Mouse (Mus musculus): ENCODE measurements around the gene Slc9a8. TPM values are rescaled to one million over a fixed set of nuclear protein-coding genes. Genes with fewer than 3 reads are reported as not detected.

Gene Slc9a8
- polyA plus RNA-seq, 1 experiment from 2014 or later = 20.7 TPM

- 90% methylated on average over 9 of the region's 9 CpGs for WGBS
- H3K4me3 ChIP-seq (ENCODE audit: low read length) = no peak overlapping the region
Measured at GRCm38 (mm10) chr2:167512365-167512764, 90.9 kb downstream of the Slc9a8 start.

GRCm38 (mm10) chr2:167512970-167513369, 91.5 kb downstream of the Slc9a8 start:
- no peak overlapping the region for H3K9ac ChIP-seq (replicated peaks; ENCODE audit: low read length)
- no peaks in the 10 kb centered on the region for H3K27me3 ChIP-seq (ENCODE audit: insufficient read depth, low read length)
- H3K4me3 ChIP-seq (ENCODE audit: low read length) = no peak overlapping the region
- H3K4me1 ChIP-seq (ENCODE audit: insufficient read depth, low read length) = no peaks in the 10 kb centered on the region
- no peak for ATAC-seq (ENCODE audit: low FRiP score, low TSS enrichment)
- H3K4me2 ChIP-seq (replicated peaks; ENCODE audit: low read depth, low read length) = no peak overlapping the region
- no peaks in the 10 kb centered on the region for H3K9me3 ChIP-seq (ENCODE audit: low read length)
- H3K36me3 ChIP-seq (ENCODE audit: insufficient read depth, low read length) = peaks cover 85% of the 10 kb centered on the region
- 93% methylated on average over 5 of the region's 5 CpGs for WGBS
- H3K27ac ChIP-seq (ENCODE audit: low read length) = no peak overlapping the region

More at GRCm38 (mm10) chr2:167512365-167512764, 90.9 kb downstream of the Slc9a8 start:
- Histone ChIP-seq H3K4me1 (ENCODE audit: insufficient read depth, low read length) (no peaks in the 10 kb centered on the region), H3K36me3 (ENCODE audit: insufficient read depth, low read length) (peaks cover 85% of the 10 kb centered on the region), H3K27me3 (ENCODE audit: insufficient read depth, low read length) (no peaks in the 10 kb centered on the region), H3K9me3 (ENCODE audit: low read length) (no peaks in the 10 kb centered on the region), H3K27ac (ENCODE audit: low read length) (no peak overlapping the region), H3K4me2 (replicated peaks; ENCODE audit: low read depth, low read length) (no peak overlapping the region), H3K9ac (replicated peaks; ENCODE audit: low read length) (no peak overlapping the region)
- ATAC-seq (ENCODE audit: low FRiP score, low TSS enrichment) = no peak

GRCm38 (mm10) chr2:167514641-167515040, 93.1 kb downstream of the Slc9a8 start:
- H3K4me2 ChIP-seq (replicated peaks; ENCODE audit: low read depth, low read length) = no peak overlapping the region
- H3K9me3 ChIP-seq (ENCODE audit: low read length) = no peaks in the 10 kb centered on the region
- no peak overlapping the region for H3K4me3 ChIP-seq (ENCODE audit: low read length)
- WGBS = 94% methylated on average over 4 of the region's 4 CpGs
- H3K27ac ChIP-seq (ENCODE audit: low read length) = no peak overlapping the region
- no peak overlapping the region for H3K9ac ChIP-seq (replicated peaks; ENCODE audit: low read length)
- ATAC-seq (ENCODE audit: low FRiP score, low TSS enrichment) = no peak
- no peaks in the 10 kb centered on the region for H3K4me1 ChIP-seq (ENCODE audit: insufficient read depth, low read length)
- H3K27me3 ChIP-seq (ENCODE audit: insufficient read depth, low read length) = no peaks in the 10 kb centered on the region
- H3K36me3 ChIP-seq (ENCODE audit: insufficient read depth, low read length) = peaks cover 79% of the 10 kb centered on the region

- Histone ChIP-seq H3K4me3 (ENCODE audit: low read length) (no peak overlapping the region), H3K9ac (replicated peaks; ENCODE audit: low read length) (no peak overlapping the region), H3K9me3 (ENCODE audit: low read length) (no peaks in the 10 kb centered on the region), H3K4me2 (replicated peaks; ENCODE audit: low read depth, low read length) (no peak overlapping the region), H3K36me3 (ENCODE audit: insufficient read depth, low read length) (peaks cover 78% of the 10 kb centered on the region), H3K4me1 (ENCODE audit: insufficient read depth, low read length) (no peaks in the 10 kb centered on the region), H3K27me3 (ENCODE audit: insufficient read depth, low read length) (no peaks in the 10 kb centered on the region), H3K27ac (ENCODE audit: low read length) (no peak overlapping the region)
- 92% methylated on average over 5 of the region's 5 CpGs for WGBS
- ATAC-seq (ENCODE audit: low FRiP score, low TSS enrichment) = no peak
Measured at GRCm38 (mm10) chr2:167515688-167516087, 94.2 kb downstream of the Slc9a8 start.

- Histone ChIP-seq H3K4me1 (ENCODE audit: insufficient read depth, low read length) (no peaks in the 10 kb centered on the region), H3K9ac (replicated peaks; ENCODE audit: low read length) (no peak overlapping the region), H3K36me3 (ENCODE audit: insufficient read depth, low read length) (peaks cover 39% of the 10 kb centered on the region), H3K27ac (ENCODE audit: low read length) (no peak overlapping the region), H3K27me3 (ENCODE audit: insufficient read depth, low read length) (no peaks in the 10 kb centered on the region), H3K4me2 (replicated peaks; ENCODE audit: low read depth, low read length) (no peak overlapping the region), H3K9me3 (ENCODE audit: low read length) (no peaks in the 10 kb centered on the region), H3K4me3 (ENCODE audit: low read length) (no peak overlapping the region)
- WGBS = 86% methylated on average over 5 of the region's 5 CpGs
- no peak for ATAC-seq (ENCODE audit: low FRiP score, low TSS enrichment)
Measured at GRCm38 (mm10) chr2:167519606-167520252, 98.2 kb downstream of the Slc9a8 start.

Other genes with a start within 250 kb of the Slc9a8 start
- gene Kcnb1, start 231.6 kb upstream of the Slc9a8 start, polyA plus RNA-seq (2015; fragmentation: Nextera tagmentation; extraction: Ambion mirVana) = 1.1 and 1.2 TPM in 2 replicates
- 18.4 and 20.6 TPM in 2 replicates for gene Ptgis, start 181.1 kb upstream of the Slc9a8 start, polyA plus RNA-seq (2015; fragmentation: Nextera tagmentation; extraction: Ambion mirVana)
- 8.9 and 9.4 TPM in 2 replicates for gene B4galt5, start 72.5 kb upstream of the Slc9a8 start, polyA plus RNA-seq (2015; fragmentation: Nextera tagmentation; extraction: Ambion mirVana)
- 104 and 108 TPM in 2 replicates for gene Rnf114, start 70.9 kb downstream of the Slc9a8 start, polyA plus RNA-seq (2015; fragmentation: Nextera tagmentation; extraction: Ambion mirVana)
- 18.3 and 21.2 TPM in 2 replicates for gene Spata2, start 71.2 kb downstream of the Slc9a8 start, polyA plus RNA-seq (2015; fragmentation: Nextera tagmentation; extraction: Ambion mirVana)
- 40.8 and 49.3 TPM in 2 replicates for gene Snai1, start 116.5 kb downstream of the Slc9a8 start, polyA plus RNA-seq (2015; fragmentation: Nextera tagmentation; extraction: Ambion mirVana)
- 319 and 338 TPM in 2 replicates for gene Ube2v1, start 210.4 kb downstream of the Slc9a8 start, polyA plus RNA-seq (2015; fragmentation: Nextera tagmentation; extraction: Ambion mirVana)
- gene Gm20431, start 239.8 kb downstream of the Slc9a8 start, polyA plus RNA-seq (2015; fragmentation: Nextera tagmentation; extraction: Ambion mirVana) = 1.3 and 6.1 TPM in 2 replicates